Mouse (Mus musculus) G1E (cell line): Measurements from ENCODE around the gene Phactr3. TPM values are rescaled to one million over a fixed set of nuclear protein-coding genes. Genes with fewer than 3 reads are reported as not detected.

ENCODE experiments used
- ATAC-seq: 2 replicates; pipeline ENCODE4 v1.8.0; 2016; ENCODE audit warnings: mild to moderate bottlenecking; ENCODE audit not compliant: insufficient number of reproducible peaks, poor library complexity, low FRiP score, severe bottlenecking; ENCODE audit errors: extremely low read depth
- DNase-seq: peaks from one replicate; pipeline ENCODE4 v3.0.0; 2012; ENCODE audit warnings: low spot score
- H3K27me3 ChIP-seq: 2 replicates; pipeline ENCODE4 v1.6.1; 2012; ENCODE audit warnings: mild to moderate bottlenecking, low read length, inconsistent platforms; ENCODE audit not compliant: insufficient read depth
- H3K36me3 ChIP-seq: replicated peaks from 2 replicates; pipeline ENCODE3; 2012; ENCODE audit warnings: mild to moderate bottlenecking, inconsistent platforms
- H3K4me1 ChIP-seq: 2 replicates; pipeline ENCODE4 v1.6.1; 2012; ENCODE audit warnings: low read depth, low read length, inconsistent platforms, mixed read lengths; ENCODE audit not compliant: insufficient read depth
- H3K4me3 ChIP-seq: 2 replicates; pipeline ENCODE4 v1.5.1; 2012; ENCODE audit warnings: low read depth, mild to moderate bottlenecking, inconsistent platforms, low read length, moderate library complexity, mixed read lengths
- H3K9me3 ChIP-seq: replicated peaks from 2 replicates; pipeline ENCODE4 v1.6.1; 2012; ENCODE audit warnings: inconsistent platforms
- CTCF ChIP-seq: IDR thresholded peaks from 2 replicates; pipeline ENCODE4 v1.5.1; 2012; ENCODE audit warnings: low read depth, low read length, inconsistent platforms, mixed read lengths
- GATA1 ChIP-seq: IDR thresholded peaks from 2 replicates; pipeline ENCODE4 v1.6.1; 2012; ENCODE audit warnings: borderline replicate concordance, low read length, inconsistent platforms, mixed read lengths
- GATA2 ChIP-seq: IDR thresholded peaks from 2 replicates; pipeline ENCODE4 v1.6.1; 2012; ENCODE audit warnings: low read depth, low read length, inconsistent platforms, borderline replicate concordance
- POLR2AphosphoS5 ChIP-seq: IDR thresholded peaks from 2 replicates; pipeline ENCODE4 v1.6.1; 2012; ENCODE audit warnings: low read depth, low read length, inconsistent platforms; ENCODE audit not compliant: insufficient replicate concordance
- TAL1 ChIP-seq: conservative IDR thresholded peaks from 2 replicates; pipeline ENCODE4 v1.6.1; 2012; ENCODE audit warnings: low read depth, low read length, inconsistent platforms, mixed read lengths
- polyA plus RNA-seq: library from polyadenylated mRNA; stranded (reverse); fragments of >175 nt; gene quantifications from 2 replicates; pipeline ENCODE4 v1.2.3, GENCODE M21; 2012
- total RNA-seq, 2 experiments: library from RNA; stranded (forward) in 1 of 2; stranded (reverse) in 1 of 2; fragments of 200-1000 nt in 1 of 2; fragments of >200 nt in 1 of 2; fragmentation: Nextera tagmentation in 1 of 2; gene quantifications; 2 replicates each; pipeline ENCODE4 v1.2.3; 2014 to 2017

Phactr3 gene
- total and polyA plus RNA-seq, 3 experiments = 0.05 TPM; not detected in 2

DNA sequence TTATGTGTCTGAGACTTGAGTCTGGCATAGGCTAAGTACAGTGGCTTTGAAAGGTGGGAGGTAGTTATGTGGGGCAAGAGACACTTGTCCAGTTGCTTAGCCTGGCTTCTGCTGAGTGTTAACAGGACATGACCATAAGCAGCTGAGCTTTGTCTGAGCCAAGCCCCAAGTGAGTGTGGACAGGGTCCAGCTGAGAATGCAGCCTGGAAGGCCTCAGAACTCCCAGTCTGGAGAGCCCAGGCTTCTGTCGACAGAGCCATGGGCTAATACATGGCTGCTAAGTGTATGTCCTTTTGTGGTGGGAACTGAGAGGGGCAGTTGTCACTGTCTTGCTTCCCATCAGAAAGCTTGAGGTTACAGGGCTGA is 37.1 kb downstream of the Phactr3 start:
- Histone ChIP-seq H3K36me3 (no peaks in the 10 kb centered on the region), H3K27me3 (no peaks in the 10 kb centered on the region), H3K9me3 (peaks cover 82% of the 10 kb centered on the region), H3K4me1 (no peaks in the 10 kb centered on the region), H3K4me3 (no peak overlapping the region)
- TF ChIP-seq GATA2 (no peak), TAL1 (no peak)
- DNase-seq = no peak
- ATAC-seq = no peak

DNA sequence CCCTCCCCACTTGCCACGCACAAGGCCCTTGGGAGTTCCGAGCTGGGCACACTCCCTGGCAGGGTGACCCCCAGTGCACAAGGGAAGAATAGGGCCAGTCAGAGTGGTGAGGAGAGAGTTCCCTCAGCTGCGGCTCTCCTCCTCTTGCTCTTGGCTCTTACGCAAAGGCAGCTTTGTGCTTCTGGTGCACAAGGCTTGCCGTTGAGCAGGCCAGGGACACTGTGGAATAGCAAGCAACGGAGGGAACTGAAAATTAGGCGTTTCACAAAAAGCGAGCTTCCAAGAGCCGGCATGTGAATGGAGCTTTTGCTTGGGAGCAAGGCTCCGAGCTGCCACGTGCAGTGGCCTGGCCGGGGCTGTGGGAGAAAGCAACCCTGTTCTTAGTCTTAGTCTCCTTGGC is 40.2 kb downstream of the Phactr3 start:
- no peak for TF ChIP-seq GATA1
- no peak for TF ChIP-seq TAL1
- no peak for TF ChIP-seq POLR2AphosphoS5
- TF ChIP-seq CTCF = no peak
- TF ChIP-seq GATA2 = no peak
- ATAC-seq (no peak), DNase-seq (no peak)
- H3K9me3 ChIP-seq = peaks cover 85% of the 10 kb centered on the region
- H3K36me3 ChIP-seq = no peaks in the 10 kb centered on the region
- H3K4me1 ChIP-seq = no peaks in the 10 kb centered on the region
- H3K27me3 ChIP-seq = no peaks in the 10 kb centered on the region
- no peak overlapping the region for H3K4me3 ChIP-seq

DNA sequence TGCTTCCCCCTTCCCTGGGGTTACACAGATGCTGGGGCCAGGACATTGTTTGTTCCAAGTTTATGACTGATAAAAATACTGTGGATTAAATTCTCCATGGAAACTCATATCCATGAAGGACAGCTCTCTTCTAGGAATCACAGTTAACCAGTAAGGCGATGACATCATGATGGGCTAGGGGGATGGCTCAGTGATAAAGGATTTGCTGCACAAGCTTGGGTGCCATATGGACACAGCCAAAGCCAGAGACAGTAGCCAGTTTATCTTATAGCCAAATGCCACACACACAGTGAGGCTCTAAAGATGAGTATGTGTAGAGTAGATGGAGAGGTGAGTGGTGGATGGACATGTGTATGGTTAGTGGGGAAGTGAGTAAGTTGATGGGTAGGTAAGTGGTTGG is 45.2 kb downstream of the Phactr3 start:
- TF ChIP-seq POLR2AphosphoS5 (no peak), TAL1 (no peak), CTCF (no peak), GATA1 (no peak), GATA2 (no peak)
- no peak for ATAC-seq
- no peaks in the 10 kb centered on the region for H3K4me1 ChIP-seq
- DNase-seq = no peak
- no peak overlapping the region for H3K4me3 ChIP-seq
- H3K9me3 ChIP-seq = peaks cover 62% of the 10 kb centered on the region
- no peaks in the 10 kb centered on the region for H3K27me3 ChIP-seq
- no peaks in the 10 kb centered on the region for H3K36me3 ChIP-seq

DNA sequence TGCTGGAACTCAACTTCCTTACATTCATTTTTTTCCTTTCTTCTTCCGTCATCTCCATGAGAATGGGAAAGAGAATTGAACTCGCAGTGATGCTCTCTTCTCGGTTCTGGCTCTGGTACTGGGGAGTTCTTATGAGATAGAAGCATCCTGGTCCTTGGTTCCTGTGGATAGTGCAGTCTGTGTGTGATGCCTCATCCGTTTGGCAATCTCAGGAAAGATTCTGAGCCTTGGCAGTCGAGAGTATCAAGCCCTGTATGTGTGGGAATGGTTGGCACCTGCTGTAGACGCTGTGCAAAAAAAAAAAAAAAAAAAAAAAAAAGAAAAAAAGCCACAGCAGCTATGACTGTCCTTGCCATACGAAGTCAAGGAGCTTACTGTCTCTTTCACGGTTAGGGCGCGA is 47.2 kb downstream of the Phactr3 start:
- TF ChIP-seq CTCF = no peak
- TF ChIP-seq TAL1 = no peak
- TF ChIP-seq GATA1 = no peak
- TF ChIP-seq POLR2AphosphoS5 = no peak
- no peak for TF ChIP-seq GATA2
- Histone ChIP-seq H3K36me3 (no peaks in the 10 kb centered on the region), H3K9me3 (peaks cover 64% of the 10 kb centered on the region), H3K4me3 (no peak overlapping the region), H3K4me1 (no peaks in the 10 kb centered on the region), H3K27me3 (no peaks in the 10 kb centered on the region)
- DNase-seq = no peak
- no peak for ATAC-seq

DNA sequence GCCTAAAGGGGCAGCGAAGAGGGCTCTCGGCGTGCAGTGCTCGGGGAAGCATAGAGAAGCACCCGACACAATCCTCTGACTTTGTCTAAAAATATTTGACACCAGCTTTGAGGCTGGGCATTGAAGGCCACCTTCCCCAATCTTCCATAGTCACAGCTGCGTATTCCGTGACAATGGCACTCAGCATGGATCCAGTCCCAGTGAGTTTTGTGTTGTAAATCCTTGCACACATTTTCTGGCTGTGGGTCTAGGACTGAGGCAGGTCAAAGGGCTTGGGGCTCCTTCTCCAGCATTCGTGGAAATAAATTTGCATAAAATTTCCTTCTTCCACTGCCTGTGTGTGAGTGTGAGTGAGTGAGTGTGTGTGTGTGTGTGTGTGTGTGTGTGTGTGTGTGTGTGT is 51.2 kb downstream of the Phactr3 start:
- no peaks in the 10 kb centered on the region for H3K36me3 ChIP-seq
- no peaks in the 10 kb centered on the region for H3K4me1 ChIP-seq
- peaks cover 66% of the 10 kb centered on the region for H3K9me3 ChIP-seq
- no peak for DNase-seq
- no peak overlapping the region for H3K4me3 ChIP-seq
- no peak for TF ChIP-seq POLR2AphosphoS5
- H3K27me3 ChIP-seq = no peaks in the 10 kb centered on the region
- no peak for ATAC-seq

DNA sequence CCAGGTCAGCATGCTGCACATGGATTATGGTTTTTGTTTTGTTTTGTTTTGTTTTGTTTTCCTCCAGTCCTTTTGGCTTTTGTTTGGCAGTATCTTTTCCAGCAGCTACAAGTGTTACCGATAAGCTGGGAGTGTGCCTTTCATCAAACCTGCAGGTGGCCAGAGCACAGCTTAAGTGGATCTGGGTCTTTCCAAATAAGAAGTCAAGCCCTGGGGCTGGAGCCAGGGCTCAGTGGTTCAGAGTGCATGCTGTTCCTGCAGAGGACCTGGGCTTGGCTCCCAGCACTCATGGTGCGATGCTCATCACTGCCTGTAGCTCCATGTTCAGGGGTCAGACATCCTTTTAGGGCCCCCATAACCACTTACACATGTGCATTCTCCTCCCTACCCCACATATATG is 55.2 kb downstream of the Phactr3 start:
- Histone ChIP-seq H3K27me3 (no peaks in the 10 kb centered on the region), H3K4me3 (no peak overlapping the region), H3K4me1 (no peaks in the 10 kb centered on the region), H3K36me3 (no peaks in the 10 kb centered on the region), H3K9me3 (peaks cover 60% of the 10 kb centered on the region)
- TF ChIP-seq CTCF = no peak
- no peak for TF ChIP-seq GATA2
- TF ChIP-seq POLR2AphosphoS5 = no peak
- no peak for TF ChIP-seq TAL1
- no peak for TF ChIP-seq GATA1
- ATAC-seq (no peak), DNase-seq (no peak)

DNA sequence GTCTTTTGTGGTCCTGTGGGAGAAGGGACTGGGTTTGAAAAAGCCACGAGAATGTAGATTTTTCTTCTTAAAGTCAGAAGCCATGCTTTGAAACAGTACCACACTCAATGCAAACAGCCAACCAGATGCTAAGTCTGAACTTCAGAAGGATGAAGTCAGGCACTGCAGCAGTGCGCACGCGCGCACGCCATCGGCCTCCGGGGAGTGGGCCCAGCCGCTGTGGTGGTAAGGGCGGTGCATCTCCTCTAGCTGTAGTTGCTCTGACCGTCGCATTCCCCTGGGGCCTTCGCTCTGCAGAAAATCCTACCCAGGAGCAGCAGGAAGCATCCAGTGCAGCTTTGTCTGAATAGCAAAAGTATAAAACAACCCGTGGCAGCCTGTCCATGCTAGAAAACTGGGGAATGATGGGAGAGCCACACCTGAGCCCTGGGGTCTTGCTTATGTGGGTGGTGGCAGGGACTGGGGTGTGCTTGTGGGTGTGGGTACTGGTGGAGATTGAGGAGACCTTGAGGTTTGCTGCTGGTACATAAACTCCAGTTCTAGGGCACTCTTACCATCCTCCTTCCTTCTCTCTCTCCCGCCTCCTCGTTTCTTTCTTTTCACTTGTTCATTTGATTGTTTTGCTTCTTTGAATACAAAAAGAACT is 56.6 kb downstream of the Phactr3 start:
- H3K36me3 ChIP-seq = no peaks in the 10 kb centered on the region
- no peak for TF ChIP-seq POLR2AphosphoS5
- no peak for TF ChIP-seq TAL1
- no peak for TF ChIP-seq CTCF
- no peak for TF ChIP-seq GATA1
- TF ChIP-seq GATA2 = no peak
- ATAC-seq = no peak
- DNase-seq = no peak
- H3K4me3 ChIP-seq = no peak overlapping the region
- H3K9me3 ChIP-seq = peaks cover 57% of the 10 kb centered on the region
- no peaks in the 10 kb centered on the region for H3K27me3 ChIP-seq
- H3K4me1 ChIP-seq = no peaks in the 10 kb centered on the region
